Mouse (Mus musculus): Measurements from ENCODE around the gene Armc10.
A peak's percentile ranks its signal among the peaks of the same experiment; 100 is the strongest.
"Not testable (repeated sequence)": the region's sequence is repeated elsewhere in the genome, so short reads cannot be mapped to it uniquely, and the experiment has no call there.

Gene Armc10

GRCm38 (mm10) chr5:21645439-21646132 lies at the start of gene Armc10, which contains the start of gene Fbxl13:
Gene Armc10, plus strand, starts transcription at chr5:21645813.
Gene Fbxl13, minus strand, starts transcription at chr5:21645634.
- peak; percentile 84 for DNase-seq (ENCODE audit: low read depth)

- DNase-seq (ENCODE audit: low read depth), result not testable (repeated sequence)
Measured at GRCm38 (mm10) chr5:21599536-21599935, 46.1 kb upstream of the Armc10 start.

GRCm38 (mm10) chr5:21599961-21600360 lies 45.7 kb upstream of the Armc10 start:
- DNase-seq (ENCODE audit: low read depth), result no peak

GRCm38 (mm10) chr5:21605936-21606335 lies 39.7 kb upstream of the Armc10 start:
- no peak for DNase-seq (ENCODE audit: low read depth)

GRCm38 (mm10) chr5:21608311-21609304 lies 37.0 kb upstream of the Armc10 start:
- DNase-seq (ENCODE audit: low read depth), result no peak

GRCm38 (mm10) chr5:21610996-21611395 lies 34.6 kb upstream of the Armc10 start:
- peak; percentile 22 for DNase-seq (ENCODE audit: low read depth)

GRCm38 (mm10) chr5:21614299-21614698 lies 31.3 kb upstream of the Armc10 start:
- DNase-seq (ENCODE audit: low read depth), result not testable (repeated sequence)

- no peak for DNase-seq (ENCODE audit: low read depth)
Measured at GRCm38 (mm10) chr5:21616450-21617009, 29.1 kb upstream of the Armc10 start.

- DNase-seq (ENCODE audit: low read depth), result no peak
Measured at GRCm38 (mm10) chr5:21625916-21626315, 19.7 kb upstream of the Armc10 start.

- peak; percentile 33 for DNase-seq (ENCODE audit: low read depth)
Measured at GRCm38 (mm10) chr5:21640961-21641360, 4.7 kb upstream of the Armc10 start.

- DNase-seq (ENCODE audit: low read depth), result no peak
Measured at GRCm38 (mm10) chr5:21643606-21644005, 2.0 kb upstream of the Armc10 start.

- DNase-seq (ENCODE audit: low read depth), result peak; percentile 17
Measured at GRCm38 (mm10) chr5:21644891-21645438, 648 bp upstream of the Armc10 start.

GRCm38 (mm10) chr5:21646133-21646491 lies 499 bp downstream of the Armc10 start:
- no peak for DNase-seq (ENCODE audit: low read depth)

- DNase-seq (ENCODE audit: low read depth), result no peak
Measured at GRCm38 (mm10) chr5:21650736-21651135, 5.1 kb downstream of the Armc10 start.

GRCm38 (mm10) chr5:21651885-21652612 lies 6.4 kb downstream of the Armc10 start:
- DNase-seq (ENCODE audit: low read depth), result no peak

- DNase-seq (ENCODE audit: low read depth), result no peak
Measured at GRCm38 (mm10) chr5:21656912-21657311, 11.3 kb downstream of the Armc10 start.

GRCm38 (mm10) chr5:21658038-21658437 lies 12.4 kb downstream of the Armc10 start:
- no peak for DNase-seq (ENCODE audit: low read depth)

GRCm38 (mm10) chr5:21658623-21659395 lies 13.2 kb downstream of the Armc10 start:
- peak; percentile 41 for DNase-seq (ENCODE audit: low read depth)

GRCm38 (mm10) chr5:21660850-21661249 lies 15.2 kb downstream of the Armc10 start:
- no peak for DNase-seq (ENCODE audit: low read depth)

- no peak for DNase-seq (ENCODE audit: low read depth)
Measured at GRCm38 (mm10) chr5:21663081-21663480, 17.5 kb downstream of the Armc10 start.
